Mouse (Mus musculus): ENCODE measurements around the gene Sik3. TPM values are rescaled to one million over a fixed set of nuclear protein-coding genes. Genes with fewer than 3 reads are reported as not detected.
"Not testable (repeated sequence)": the region's sequence is repeated elsewhere in the genome, so short reads cannot be mapped to it uniquely, and the experiment has no call there.

Gene Sik3
- total RNA-seq, 4 experiments from 2014 or later: 66.2 to 77.3 (median 70.0) TPM

DNA sequence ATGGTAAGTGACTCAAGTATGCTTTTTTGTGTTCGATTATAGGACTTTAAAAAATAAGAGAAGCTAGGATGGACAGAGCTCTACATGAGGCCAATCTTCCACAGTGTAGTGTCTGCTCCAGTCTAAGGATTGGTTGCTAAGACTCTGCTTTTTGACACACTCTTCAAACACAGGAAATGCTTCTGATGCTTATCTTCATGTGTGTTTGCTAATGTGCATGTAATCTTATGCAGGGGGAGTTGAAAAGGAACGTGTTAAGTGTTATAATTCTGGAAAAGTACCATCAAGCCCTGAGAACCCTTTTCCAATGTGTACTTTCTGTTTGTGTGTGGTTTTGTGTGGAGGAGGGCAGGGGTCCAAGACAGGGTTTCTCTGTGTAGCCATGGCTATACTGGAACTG lies 141.8 kb downstream of the Sik3 start:
- no peak for DNase-seq

DNA sequence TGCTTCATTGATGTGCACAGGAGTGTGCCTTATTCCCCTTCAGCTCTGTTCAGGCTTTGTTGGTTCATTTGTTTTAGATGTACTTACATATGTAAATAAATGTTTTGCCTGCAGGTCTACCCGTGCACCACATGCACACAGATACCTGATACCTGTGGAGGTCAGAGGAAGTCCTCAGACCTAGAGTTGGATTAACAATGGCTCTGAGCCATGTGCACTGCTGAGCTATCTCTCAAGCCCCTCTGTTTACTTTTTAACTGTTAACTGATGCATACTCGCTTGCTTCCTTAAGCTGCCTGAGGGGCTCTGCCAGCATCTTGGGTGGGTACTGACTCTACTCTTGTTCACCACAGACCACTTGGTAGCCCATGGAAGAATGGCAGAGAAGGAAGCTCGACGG lies 142.4 kb downstream of the Sik3 start:
- DNase-seq: no peak

DNA sequence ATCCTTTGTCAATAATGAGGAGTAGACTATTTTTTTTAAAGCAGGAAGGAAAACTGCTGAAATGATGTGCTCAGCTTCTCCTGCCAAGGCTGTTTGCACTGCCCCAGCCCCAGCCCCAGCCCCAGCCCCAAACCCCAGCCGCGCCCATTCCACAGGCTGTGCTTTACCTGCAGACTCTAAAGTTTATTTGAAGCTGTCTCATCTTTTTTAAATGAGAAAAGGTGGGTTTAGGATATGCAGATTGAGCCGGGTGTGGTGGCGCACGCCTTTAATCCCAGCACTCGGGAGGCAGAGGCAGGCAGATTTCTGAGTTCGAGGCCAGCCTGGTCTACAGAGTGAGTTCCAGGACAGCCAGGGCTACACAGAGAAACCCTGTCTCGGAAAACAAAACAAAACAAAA lies 143.2 kb downstream of the Sik3 start:
- not testable (repeated sequence) for DNase-seq

DNA sequence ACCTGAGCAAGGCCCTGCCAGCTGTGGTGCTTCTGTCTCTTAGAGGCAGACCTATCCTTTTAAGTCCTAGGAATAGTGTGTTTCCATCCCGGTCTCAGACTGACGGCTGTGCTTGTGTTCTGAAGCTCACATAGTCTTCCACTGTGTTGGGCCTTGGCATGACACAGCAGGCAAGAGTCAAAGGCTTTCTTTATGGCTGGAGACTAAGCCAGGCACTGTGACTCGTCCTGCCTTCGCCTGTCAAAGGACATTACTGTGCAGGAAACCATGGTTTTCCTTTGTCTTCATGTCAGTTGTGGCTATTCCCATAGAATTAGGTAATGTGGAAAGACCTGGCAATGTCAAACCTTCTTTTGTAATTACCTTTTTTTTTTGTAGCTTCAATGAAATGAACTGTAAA lies 144.1 kb downstream of the Sik3 start:
- no peak for DNase-seq

DNA sequence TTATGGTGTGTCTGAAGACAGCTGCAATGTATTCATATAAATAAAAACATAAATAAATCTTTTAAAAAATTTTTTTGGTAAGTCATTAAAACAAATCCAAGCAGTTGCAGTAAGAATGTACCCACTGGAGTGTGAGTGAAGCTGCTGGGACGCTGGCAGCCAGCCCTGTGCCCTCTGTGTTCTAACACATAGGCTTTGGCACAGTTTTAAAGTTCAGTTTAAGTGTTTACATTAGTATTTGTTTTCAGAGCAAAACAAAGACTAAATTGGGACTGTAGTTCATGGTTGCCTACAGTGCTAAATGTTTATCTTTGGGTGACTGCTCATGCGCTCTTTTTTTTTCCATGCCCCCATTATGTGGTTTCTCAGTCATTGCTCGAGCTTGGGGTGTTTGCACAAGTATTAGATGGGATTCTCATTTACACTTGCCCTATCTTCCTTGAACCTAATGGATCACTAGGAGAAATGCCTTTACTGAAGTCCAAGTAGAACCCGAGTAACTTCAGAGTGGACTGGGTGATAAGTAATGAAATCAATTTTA lies 145.7 kb downstream of the Sik3 start:
- no peak for DNase-seq

DNA sequence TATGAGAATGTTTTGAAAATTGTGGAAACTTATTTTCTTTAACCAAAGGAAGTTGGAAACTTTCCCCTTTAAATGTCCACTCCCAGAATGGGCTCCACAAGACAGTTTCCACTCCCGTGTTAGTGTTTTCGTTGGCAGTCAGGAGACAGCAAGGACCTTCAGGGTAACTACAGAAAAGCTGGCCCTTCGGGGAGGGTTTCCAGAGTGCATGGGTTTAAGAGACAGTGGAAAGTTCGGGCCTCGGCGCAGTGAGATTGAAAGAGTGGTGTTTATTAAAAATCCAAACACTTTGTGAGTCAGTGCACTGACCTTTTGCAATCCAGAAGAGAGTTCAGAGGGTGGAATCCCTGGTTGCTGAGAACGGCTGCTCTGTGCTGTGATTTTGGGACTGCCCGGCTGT lies 150.8 kb downstream of the Sik3 start:
- no peak for DNase-seq

- no peak for DNase-seq
Measured at GRCm38 (mm10) chr9:46168802-46169201, 156.2 kb downstream of the Sik3 start.

DNA sequence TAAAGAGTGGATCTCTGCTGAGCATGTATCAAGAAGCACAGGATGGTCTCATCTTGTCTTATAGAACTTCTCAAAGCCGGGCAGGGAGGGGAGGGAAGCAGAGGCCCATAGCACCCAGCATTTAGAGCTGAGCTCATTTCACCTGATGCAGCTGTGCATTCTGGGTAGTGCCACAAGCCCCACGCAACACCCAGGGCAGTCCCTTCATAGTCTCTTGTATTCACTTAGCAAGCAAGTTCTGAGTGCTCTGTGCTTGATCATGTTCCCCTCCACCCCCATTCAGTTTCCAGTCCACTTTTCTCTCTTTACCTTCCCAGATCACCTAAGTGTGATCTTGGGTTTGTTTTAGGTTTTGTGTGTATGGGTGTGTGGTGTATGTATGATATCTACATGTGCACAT lies 159.6 kb downstream of the Sik3 start:
- DNase-seq: no peak

GRCm38 (mm10) chr9:46172953-46173352 lies 160.3 kb downstream of the Sik3 start:
- DNase-seq: no peak

DNA sequence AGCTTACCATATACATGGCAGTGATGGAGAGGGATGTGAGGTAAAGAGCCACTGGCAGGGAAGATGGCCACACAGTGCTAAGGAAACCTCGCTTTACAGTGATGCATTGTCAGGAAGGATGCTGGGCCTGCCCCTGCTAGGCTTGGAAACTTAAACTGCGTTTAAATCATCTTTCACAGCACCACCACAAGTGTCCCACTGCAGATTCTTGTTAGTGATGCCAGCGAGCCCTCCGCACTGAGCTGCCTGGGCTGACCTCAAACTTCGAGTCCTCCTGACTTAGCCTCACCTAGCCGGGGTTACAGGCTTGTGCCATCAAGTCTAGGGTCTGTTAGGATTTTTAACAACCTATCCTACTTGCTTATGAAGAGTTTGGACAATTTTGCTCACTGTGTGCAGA lies 161.3 kb downstream of the Sik3 start:
- no peak for DNase-seq

GRCm38 (mm10) chr9:46174770-46175294 lies 162.2 kb downstream of the Sik3 start:
- DNase-seq: no peak

GRCm38 (mm10) chr9:46175300-46175699 lies 162.7 kb downstream of the Sik3 start:
- no peak for DNase-seq

DNA sequence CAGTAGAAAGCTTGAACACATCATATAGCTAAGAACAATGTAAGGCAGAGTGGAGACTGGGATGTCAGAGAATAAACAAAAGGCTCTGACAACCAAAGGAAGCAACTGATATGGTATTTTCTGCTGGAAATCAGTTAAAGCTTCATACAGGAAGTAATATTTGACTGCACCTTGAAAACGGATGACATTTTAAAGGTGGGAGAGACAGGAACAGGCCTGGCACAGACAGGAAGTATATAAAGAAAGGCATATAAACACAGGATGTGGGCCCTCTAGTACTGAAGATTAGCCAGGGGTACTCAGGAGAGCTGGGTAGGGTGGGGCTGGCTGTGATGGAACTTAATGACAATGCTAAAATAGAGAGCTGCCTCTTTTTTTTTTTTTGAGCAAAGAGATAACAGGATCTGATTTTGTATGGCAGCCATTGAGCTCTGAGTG lies 163.3 kb downstream of the Sik3 start:
- DNase-seq: no peak

DNA sequence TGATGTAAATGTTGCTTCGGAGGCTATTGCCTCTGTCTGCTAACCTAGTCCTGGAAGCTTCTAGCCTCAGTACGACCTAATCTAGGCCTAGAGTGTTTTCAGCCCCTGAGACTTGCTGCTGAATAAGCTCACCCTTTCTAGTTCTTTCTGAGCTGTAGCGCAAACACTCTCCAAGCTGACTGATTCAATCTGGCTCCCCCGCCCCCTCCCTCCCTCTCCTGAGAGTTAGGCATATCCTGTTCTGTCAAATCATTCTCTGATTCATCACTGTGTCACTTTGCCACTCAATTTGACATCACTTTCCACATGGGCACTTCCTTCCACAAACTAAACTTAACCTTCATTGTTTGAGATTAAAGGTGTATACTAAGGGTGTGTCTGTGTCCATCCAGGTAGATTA lies 164.0 kb downstream of the Sik3 start:
- DNase-seq: no peak

- DNase-seq: no peak
Measured at GRCm38 (mm10) chr9:46178595-46178994, 166.0 kb downstream of the Sik3 start.

GRCm38 (mm10) chr9:46181297-46181696 lies 168.7 kb downstream of the Sik3 start:
- no peak for DNase-seq

- DNase-seq: no peak
Measured at GRCm38 (mm10) chr9:46184542-46184941, 171.9 kb downstream of the Sik3 start.

DNA sequence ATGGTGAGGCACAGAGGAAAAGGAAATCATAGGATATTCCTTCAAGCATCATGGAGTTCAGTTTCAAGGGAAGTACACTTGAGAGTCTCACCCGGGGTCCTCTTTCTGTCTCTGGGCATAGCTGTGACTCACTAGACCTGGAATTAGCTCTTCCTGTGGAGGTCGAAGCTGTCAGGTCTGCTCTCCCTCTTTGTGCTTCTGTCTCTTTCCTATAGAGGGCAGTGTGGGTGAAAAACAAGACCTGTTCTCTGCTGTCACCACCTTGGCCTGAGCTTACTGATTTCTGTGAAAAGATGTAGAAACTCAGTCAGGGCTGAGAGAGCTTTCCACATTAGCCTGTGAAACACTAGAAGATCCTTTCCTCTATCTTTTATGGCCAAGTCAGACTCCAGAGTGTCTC lies 172.6 kb downstream of the Sik3 start:
- no peak for DNase-seq

DNA sequence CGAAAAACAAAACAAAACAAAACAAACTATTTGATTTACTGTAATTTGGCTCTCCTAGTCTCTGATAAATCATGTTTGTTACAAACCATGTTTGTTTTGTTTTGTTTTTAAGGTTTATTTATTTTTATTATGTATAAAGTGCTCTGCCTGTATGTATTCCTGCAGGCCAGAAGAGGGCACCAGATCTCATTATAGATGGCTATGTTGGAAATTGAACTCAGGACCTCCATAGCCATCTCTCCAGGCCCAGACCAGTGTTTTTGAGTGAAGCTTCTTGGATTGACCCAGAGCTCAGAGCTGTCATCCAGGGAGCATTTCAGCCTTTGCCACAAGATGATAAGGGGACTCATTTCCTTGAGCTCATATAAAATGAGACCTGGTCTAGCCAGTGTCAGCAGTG lies 173.8 kb downstream of the Sik3 start:
- DNase-seq: no peak

GRCm38 (mm10) chr9:46188370-46188769 lies 175.8 kb downstream of the Sik3 start:
- no peak for DNase-seq

DNA sequence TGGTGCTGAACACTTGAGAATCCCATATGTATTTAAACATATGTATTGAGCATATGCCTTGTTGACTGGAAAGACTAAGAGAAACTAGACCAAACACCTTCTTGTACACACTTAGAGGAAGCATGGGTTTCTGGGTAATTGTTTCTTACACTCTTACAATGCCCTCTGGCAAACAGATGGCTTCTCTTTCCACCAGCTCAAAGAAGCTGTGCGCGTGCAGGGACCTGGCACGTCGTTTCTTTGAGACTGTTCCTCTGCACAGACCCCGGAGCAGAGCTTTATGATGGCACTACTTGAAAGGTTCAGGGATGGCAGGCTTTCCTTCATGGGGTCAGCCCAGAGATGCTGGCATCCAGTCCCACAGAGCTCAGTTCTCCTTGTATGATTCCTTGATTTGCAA lies 176.3 kb downstream of the Sik3 start:
- no peak for DNase-seq

- DNase-seq: no peak
Measured at GRCm38 (mm10) chr9:46189381-46189780, 176.8 kb downstream of the Sik3 start.

GRCm38 (mm10) chr9:46191234-46191633 lies 178.6 kb downstream of the Sik3 start:
- DNase-seq: no peak

DNA sequence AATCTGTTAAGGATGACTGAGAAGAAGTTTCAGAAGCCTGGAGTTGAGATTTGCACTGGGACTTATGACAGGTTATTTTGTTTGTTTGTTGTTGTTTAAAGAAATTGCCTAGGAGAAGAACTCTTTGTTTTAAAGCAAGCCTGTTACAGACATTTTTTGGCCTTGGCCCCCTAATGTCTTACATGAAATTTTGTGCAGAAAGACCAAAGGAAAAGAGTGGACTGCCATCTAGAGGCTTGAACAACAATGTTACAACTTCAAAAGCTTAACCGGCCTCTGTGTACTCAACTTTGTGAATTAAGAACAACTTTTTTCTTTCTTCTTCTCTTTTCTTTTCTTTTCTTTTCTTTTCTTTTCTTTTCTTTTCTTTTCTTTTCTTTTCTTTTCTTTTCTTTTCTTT lies 179.0 kb downstream of the Sik3 start:
- no peak for DNase-seq

DNA sequence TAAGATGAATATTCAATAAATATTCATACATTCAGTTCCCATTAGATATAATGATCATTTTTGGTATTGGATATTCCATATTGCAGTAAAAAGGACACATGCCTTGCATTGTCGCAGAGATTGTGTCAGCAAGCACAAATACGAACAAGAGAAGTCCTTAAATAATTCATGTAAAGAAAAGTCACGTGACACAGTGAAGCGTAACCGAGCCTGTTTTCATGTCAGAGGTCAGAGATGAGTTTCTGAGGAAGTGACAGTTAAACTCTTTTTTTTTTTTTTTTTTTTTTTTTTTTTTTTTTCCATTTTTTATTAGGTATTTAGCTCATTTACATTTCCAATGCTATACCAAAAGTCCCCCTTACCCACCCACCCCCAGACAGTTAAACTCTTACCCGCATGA lies 180.0 kb downstream of the Sik3 start:
- no peak for DNase-seq

Measured in adrenal gland, adult 8-10 months (tissue).